Mouse (Mus musculus) spleen, postnatal 36 days (tissue): ENCODE measurements around the gene A530064D06Rik.
"Not testable (repeated sequence)": the region's sequence is repeated elsewhere in the genome, so short reads cannot be mapped to it uniquely, and the experiment has no call there.

Experiments
- DNase-seq, 2 experiments: peaks; one replicate each; pipeline ENCODE4 v3.0.0; 2022; ENCODE audit warnings: low spot score in 2 of 2, mixed read lengths in 1 of 2

Gene A530064D06Rik

DNA sequence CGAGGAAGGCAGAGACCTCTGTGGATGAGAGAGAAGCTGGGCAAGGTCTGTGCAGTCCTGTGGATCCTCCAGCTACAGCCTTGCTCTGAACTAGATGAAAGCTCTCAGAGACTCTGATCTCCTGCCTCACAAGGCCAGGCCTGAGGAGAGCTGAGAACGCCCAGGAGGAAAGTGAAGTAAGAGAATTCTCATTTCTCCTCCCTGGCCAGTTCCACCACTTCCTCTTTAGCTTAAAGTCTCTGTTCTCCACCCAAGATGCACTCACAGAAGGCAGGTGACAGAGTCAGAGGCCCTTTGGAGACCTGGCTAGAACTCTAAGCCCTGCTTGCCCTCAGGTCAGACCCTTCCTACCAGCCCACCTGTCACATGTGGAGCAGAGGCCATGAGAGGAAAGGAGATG lies at the start of gene A530064D06Rik:
Gene A530064D06Rik, minus strand, starts transcription at position 173 of the 400 bp plus-strand sequence.
- DNase-seq: not testable (repeated sequence)

GRCm38 (mm10) chr17:48215429-48215828 lies 48.4 kb upstream of the A530064D06Rik start:
- DNase-seq: no peak

GRCm38 (mm10) chr17:48213511-48213910 lies 46.4 kb upstream of the A530064D06Rik start:
- DNase-seq: no peak

- no peak for DNase-seq
Measured at GRCm38 (mm10) chr17:48212596-48212995, 45.5 kb upstream of the A530064D06Rik start.

- DNase-seq: no peak
Measured at GRCm38 (mm10) chr17:48203086-48203485, 36.0 kb upstream of the A530064D06Rik start.

GRCm38 (mm10) chr17:48192366-48192765 lies 25.3 kb upstream of the A530064D06Rik start:
- DNase-seq: no peak

DNA sequence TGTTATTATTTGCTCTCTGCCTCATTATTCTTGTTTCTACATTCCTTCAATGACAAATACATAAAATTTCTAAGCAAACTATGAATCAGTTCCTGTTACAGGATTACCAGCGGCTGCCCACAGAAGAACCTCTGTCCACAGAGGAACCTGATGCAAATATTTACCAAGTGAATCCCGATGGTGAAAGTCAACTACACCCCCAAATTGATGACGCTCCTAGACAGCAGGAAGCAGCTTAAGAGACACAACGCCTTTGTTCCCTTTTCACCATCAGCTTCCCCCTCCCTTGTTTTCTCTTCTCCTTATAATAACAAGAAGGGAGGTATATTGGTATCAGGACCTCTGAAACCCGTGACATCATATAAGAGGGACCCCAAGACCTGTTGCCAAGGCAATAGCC lies 18.2 kb upstream of the A530064D06Rik start:
- peak; percentile 14 to 26 for DNase-seq

DNA sequence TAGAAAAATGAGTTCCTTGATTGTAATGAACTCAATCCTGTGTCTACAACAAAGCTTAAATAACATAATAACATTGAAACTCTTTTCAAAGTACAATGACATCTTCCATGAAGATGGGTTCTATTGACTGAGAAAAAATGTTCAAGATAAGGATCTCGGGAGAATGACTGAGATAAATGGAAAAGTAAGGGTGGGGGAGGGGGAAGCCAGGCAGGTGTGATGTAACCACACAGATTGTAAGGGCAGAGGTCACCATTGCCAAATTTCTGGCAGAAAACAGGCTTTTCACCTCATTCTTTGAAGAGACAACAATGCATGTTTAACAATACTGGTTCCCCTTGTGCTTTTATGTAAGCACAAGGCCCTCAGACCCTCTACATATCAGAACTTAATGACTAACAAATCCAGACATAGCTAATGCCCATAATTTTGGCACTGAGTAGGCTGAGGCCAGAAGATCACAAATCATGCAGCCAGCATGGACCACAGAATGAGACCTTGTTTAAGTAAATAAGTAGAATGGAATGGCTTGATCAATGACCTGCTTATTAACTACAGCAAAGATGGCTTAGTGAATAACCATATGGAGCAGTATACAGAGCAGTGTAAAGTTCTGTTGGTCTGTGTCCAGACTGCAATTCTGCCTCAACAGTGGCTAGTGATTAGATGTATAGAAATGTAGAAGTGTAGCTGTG lies 9.5 kb downstream of the A530064D06Rik start:
- no peak for DNase-seq

GRCm38 (mm10) chr17:48146120-48146519 lies 21.0 kb downstream of the A530064D06Rik start, which contains the start of gene 9830107B12Rik:
TSS of gene 9830107B12Rik (minus strand) at chr17:48146268.
- DNase-seq: no peak

DNA sequence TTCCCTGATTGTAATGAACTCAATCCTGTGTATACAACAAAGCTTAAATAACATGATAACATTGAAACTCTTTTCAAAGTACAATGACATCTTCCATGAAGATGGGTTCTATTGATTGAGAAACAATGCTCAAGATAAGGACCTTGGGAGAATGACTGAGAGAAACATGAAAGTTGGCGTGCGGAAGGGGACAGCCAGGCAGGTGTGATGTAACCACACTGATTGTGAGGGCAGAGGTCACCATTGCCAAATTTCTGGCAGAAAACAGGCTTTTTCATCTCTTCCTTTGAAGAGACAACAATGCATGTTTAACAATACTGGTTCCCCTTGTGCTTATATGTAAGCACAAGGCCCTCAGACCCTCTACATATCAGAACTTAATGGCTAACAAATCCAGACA lies 34.3 kb downstream of the A530064D06Rik start:
- no peak for DNase-seq

- DNase-seq: no peak
Measured at GRCm38 (mm10) chr17:48120456-48120855, 46.6 kb downstream of the A530064D06Rik start.

GRCm38 (mm10) chr17:48119656-48120055 lies 47.4 kb downstream of the A530064D06Rik start:
- peak; percentile 67 to 75 for DNase-seq

DNA sequence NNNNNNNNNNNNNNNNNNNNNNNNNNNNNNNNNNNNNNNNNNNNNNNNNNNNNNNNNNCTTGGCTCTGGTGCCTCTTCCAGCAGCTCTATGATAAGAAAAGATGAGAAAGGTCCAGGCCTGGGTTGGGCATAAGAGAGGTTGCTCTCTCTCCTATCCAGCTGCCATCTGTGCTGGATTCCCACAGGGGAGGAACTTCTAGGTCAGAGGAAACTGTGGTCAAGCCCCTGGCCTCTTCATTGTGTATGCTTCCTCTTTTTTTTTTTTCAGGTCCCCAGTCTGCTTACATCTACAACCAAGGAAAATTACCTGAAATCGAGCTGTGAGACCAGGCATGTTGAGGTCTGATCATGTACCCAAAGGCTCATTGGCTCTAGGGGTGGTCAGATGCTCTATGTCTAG lies 48.5 kb downstream of the A530064D06Rik start:
- peak; percentile 64 to 66 for DNase-seq

DNA sequence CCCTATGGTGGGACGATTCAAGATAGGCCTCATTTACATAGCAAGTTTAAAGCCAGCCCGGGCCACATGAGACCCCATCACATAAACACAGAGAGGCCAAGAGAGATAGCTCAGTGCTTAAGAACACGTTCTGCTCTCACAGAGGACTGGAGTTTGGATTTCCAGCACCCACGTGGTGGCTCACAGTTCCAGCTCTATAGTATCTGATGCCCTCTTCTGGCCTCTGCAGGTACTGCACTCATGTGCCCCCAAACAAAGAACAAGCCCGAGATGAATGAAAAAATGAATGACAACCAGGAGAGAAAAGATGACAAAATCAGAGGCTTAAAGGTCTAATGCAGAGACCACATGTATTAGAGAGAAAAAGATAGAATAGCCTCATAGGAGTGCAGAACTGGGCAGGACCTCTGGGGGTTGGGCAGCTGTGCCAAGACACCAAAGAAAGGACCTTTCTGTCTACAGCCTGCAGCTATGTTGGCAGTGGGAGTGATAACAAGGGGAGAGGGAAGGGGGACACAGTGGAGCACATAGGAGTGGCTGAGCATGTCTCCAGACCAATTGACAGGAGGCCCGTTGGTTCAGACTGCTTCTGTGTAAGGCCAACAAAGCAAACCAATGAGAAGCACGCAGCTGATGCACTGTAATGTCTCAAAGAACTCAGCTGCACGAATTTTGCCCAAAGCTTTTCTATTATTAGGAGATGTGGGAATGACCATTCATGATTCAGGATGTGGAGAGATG lies 56.4 kb downstream of the A530064D06Rik start:
- DNase-seq: peak in 1 of 2 experiments; percentile 26

DNA sequence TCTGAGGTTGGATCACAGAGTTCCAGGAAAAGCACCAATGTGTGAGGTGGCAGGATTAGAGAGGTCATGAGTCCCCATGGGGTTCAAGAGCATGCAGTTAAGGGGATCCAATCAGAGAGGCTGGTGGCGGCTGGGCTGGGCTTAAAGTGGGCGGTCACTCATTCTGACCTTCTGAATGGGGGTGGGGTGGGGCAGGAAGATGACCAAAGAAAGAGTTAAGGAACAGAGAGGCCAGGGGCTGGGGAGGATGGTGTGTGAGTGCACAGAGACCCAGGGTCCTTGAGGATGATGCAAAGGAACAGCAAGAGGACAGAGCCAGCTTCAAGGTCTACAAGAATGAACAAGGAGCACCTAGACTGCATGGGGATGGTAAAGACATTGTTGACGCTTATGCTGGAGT lies 58.6 kb downstream of the A530064D06Rik start:
- DNase-seq: no peak

DNA sequence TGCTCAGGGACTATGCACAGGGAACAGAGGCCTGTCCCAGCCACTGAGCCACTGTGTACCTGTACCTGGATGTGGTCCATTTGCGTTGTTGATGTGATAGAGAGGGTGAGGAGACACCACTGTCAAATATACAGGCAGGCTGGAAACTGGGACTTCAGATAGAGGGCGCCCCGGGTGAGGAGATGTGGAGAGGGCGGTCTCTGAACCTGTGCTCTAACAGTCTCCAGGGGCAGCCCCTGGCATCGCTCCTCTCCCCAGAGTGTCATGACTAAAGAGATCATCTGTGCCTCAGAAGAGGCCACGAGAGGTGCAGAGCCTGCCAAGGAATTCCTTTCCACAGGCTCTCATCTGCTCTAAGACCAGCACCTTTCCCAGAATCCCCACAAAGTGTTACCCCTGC lies 59.2 kb downstream of the A530064D06Rik start:
- peak; percentile 74 to 75 for DNase-seq

- DNase-seq: peak; percentile 75 to 78
Measured at GRCm38 (mm10) chr17:48107333-48107732, 59.7 kb downstream of the A530064D06Rik start.

GRCm38 (mm10) chr17:48100441-48101417 lies 66.3 kb downstream of the A530064D06Rik start:
- peak; percentile 79 to 81 for DNase-seq

DNA sequence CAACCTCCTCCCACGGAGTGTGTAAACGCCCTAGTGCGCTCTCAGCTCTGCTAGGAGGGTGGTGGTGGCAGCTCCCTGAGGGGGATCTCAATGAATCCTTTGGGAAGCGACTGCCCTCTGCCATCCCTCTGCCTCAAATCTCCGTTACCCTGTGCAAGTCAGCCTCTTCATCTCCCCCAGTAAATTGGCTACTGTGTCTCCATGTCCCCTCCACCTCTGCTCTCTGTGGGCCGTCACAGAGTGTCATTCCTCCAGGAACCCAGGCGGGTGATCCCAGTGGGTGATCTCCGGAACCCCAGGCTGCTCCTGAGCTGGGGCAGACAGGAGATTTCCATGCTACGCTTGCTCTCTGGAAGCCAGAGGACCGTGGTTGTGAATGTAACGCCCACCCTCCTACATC lies 67.8 kb downstream of the A530064D06Rik start:
- DNase-seq: no peak
